Mouse (Mus musculus) thymus, adult 2 months (tissue): ENCODE measurements around the gene Tanc1. TPM values are rescaled to one million over a fixed set of nuclear protein-coding genes. Genes with fewer than 3 reads are reported as not detected.

Source experiments
- DNase-seq: peaks from one replicate; pipeline ENCODE4 v3.0.0; 2021
- H3K27ac ChIP-seq: fragments of 200-500 bp; 2 replicates; pipeline ENCODE4 v1.5.1; 2012; ENCODE audit warnings: low read length, control low read depth; ENCODE audit not compliant: control insufficient read depth, insufficient read depth
- H3K27me3 ChIP-seq: fragments of 200-500 bp; 2 replicates; pipeline ENCODE4 v1.6.1; 2012; ENCODE audit warnings: mild to moderate bottlenecking, low read length, moderate library complexity, mixed read lengths; ENCODE audit not compliant: control insufficient read depth, insufficient read depth
- H3K36me3 ChIP-seq: fragments of 200-500 bp; 2 replicates; pipeline ENCODE4 v1.6.1; 2012; ENCODE audit warnings: mild to moderate bottlenecking, low read length, moderate library complexity; ENCODE audit not compliant: control insufficient read depth, insufficient read depth
- H3K4me1 ChIP-seq: fragments of 200-500 bp; replicated peaks from 2 replicates; pipeline ENCODE4 v1.6.1; 2012; ENCODE audit warnings: low read length; ENCODE audit not compliant: control insufficient read depth, insufficient read depth
- H3K4me3 ChIP-seq: fragments of 200-500 bp; 2 replicates; pipeline ENCODE4 v1.5.1; 2012; ENCODE audit warnings: mild to moderate bottlenecking, low read length, control low read depth, moderate library complexity; ENCODE audit not compliant: control insufficient read depth, insufficient read depth
- CTCF ChIP-seq: fragments of 200-500 bp; IDR thresholded peaks from 2 replicates; pipeline ENCODE4 v1.5.1; 2012; ENCODE audit warnings: mild to moderate bottlenecking, control low read depth, low read length, moderate library complexity, borderline replicate concordance; ENCODE audit not compliant: control insufficient read depth, poor library complexity, insufficient read depth; ENCODE audit errors: extremely low read depth
- POLR2A ChIP-seq: fragments of 200-500 bp; IDR thresholded peaks from 2 replicates; pipeline ENCODE4 v1.6.1; 2012; ENCODE audit warnings: mild to moderate bottlenecking, low read length, control low read depth, moderate library complexity; ENCODE audit not compliant: control insufficient read depth, poor library complexity, insufficient read depth; ENCODE audit errors: extremely low read depth
- whole genome bisulfite sequencing: fragments of 180-500 bp; shearing (Covaris S2); methylation state at CpG from one replicate; pipeline ENCODE4 v1.1.7; 2018; 5-methylcytosine and 5-hydroxymethylcytosine counted together
- polyA plus RNA-seq: library from polyadenylated mRNA; depleted of rRNA; stranded (reverse); fragments of >200 nt; gene quantifications from 2 replicates; pipeline ENCODE4 v1.2.3, GENCODE M21; 2012

The Tanc1 gene
- polyA plus RNA-seq, 1 experiment: 7.3 TPM

GRCm38 (mm10) chr2:59721119-59721518 lies 109.3 kb downstream of the Tanc1 start:
- Histone ChIP-seq H3K27ac (no peak overlapping the region), H3K27me3 (no peaks in the 10 kb centered on the region), H3K4me1 (no peaks in the 10 kb centered on the region), H3K36me3 (no peaks in the 10 kb centered on the region), H3K4me3 (no peak overlapping the region)
- whole genome bisulfite sequencing: 79% methylated on average over 8 of the region's 8 CpGs
- no peak for TF ChIP-seq POLR2A
- no peak for TF ChIP-seq CTCF
- no peak for DNase-seq

- no peaks in the 10 kb centered on the region for H3K4me1 ChIP-seq
- H3K27me3 ChIP-seq: no peaks in the 10 kb centered on the region
- no peak for DNase-seq
- no peak overlapping the region for H3K4me3 ChIP-seq
- H3K27ac ChIP-seq: no peak overlapping the region
- WGBS: 97% methylated on average over 5 of the region's 5 CpGs
- H3K36me3 ChIP-seq: no peaks in the 10 kb centered on the region
- TF ChIP-seq CTCF (no peak), POLR2A (no peak)
Observed at GRCm38 (mm10) chr2:59721758-59722157, 109.9 kb downstream of the Tanc1 start.

GRCm38 (mm10) chr2:59723311-59723710 lies 111.5 kb downstream of the Tanc1 start:
- Histone ChIP-seq H3K36me3 (no peaks in the 10 kb centered on the region), H3K27ac (no peak overlapping the region), H3K4me3 (no peak overlapping the region), H3K4me1 (no peaks in the 10 kb centered on the region), H3K27me3 (no peaks in the 10 kb centered on the region)
- no peak for TF ChIP-seq POLR2A
- no peak for TF ChIP-seq CTCF
- DNase-seq: no peak
- 94% methylated on average over 5 of the region's 5 CpGs for WGBS

GRCm38 (mm10) chr2:59725518-59726185 lies 113.8 kb downstream of the Tanc1 start:
- no peaks in the 10 kb centered on the region for H3K36me3 ChIP-seq
- no peak for DNase-seq
- no peaks in the 10 kb centered on the region for H3K27me3 ChIP-seq
- no peak overlapping the region for H3K27ac ChIP-seq
- no peaks in the 10 kb centered on the region for H3K4me1 ChIP-seq
- TF ChIP-seq POLR2A (no peak), CTCF (no peak)
- WGBS: 95% methylated on average over 14 of the region's 14 CpGs
- no peak overlapping the region for H3K4me3 ChIP-seq

- Histone ChIP-seq H3K4me3 (no peak overlapping the region), H3K27me3 (no peaks in the 10 kb centered on the region), H3K36me3 (no peaks in the 10 kb centered on the region), H3K4me1 (no peaks in the 10 kb centered on the region), H3K27ac (no peak overlapping the region)
- DNase-seq: no peak
- WGBS: 91% methylated on average over 3 of the region's 3 CpGs
- no peak for TF ChIP-seq CTCF
- TF ChIP-seq POLR2A: no peak
Observed at GRCm38 (mm10) chr2:59731831-59732230, 120.0 kb downstream of the Tanc1 start.

GRCm38 (mm10) chr2:59733410-59733809 lies 121.6 kb downstream of the Tanc1 start:
- H3K4me3 ChIP-seq: no peak overlapping the region
- H3K4me1 ChIP-seq: no peaks in the 10 kb centered on the region
- TF ChIP-seq POLR2A (no peak), CTCF (no peak)
- H3K27ac ChIP-seq: no peak overlapping the region
- WGBS: 90% methylated on average over 5 of the region's 5 CpGs
- no peaks in the 10 kb centered on the region for H3K27me3 ChIP-seq
- DNase-seq: no peak
- no peaks in the 10 kb centered on the region for H3K36me3 ChIP-seq
